Mouse (Mus musculus): ENCODE results near the gene Tmem117.

Gene Tmem117

DNA sequence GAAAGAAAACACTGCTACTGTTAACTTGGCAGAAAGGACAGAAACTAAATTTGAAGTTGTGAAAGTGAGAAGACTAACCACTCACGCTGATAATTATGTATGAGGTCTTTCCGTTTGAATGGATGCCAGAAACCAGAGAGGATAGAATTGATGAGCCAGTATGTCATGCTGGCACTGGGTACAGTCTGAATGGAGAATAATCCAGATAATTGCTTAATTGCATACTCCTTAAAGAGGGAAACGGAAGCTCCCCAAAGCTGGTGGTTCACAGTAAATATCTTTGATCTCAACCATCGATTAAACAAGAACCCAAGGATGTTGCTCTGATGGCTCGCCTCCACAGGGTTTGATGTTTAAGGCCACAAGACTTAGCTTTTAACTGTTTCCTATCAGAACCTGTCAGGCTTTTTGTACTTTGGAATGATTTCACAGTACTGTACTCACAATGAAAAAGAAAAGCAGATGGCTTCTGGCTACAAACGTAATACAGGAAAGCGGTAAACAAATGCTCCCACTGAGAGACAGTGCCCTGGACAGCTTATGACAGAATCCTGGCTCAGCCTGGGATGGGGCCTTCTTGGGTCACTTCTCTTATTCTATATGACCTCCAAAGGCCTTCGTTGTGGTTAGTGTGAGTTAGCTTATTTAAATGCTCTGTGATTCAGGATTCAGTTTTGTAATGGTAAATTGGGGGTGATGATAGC lies 376.2 kb downstream of the Tmem117 start:
- in situ Hi-C loops (cut with MboI, MseI), result no loop called here

DNA sequence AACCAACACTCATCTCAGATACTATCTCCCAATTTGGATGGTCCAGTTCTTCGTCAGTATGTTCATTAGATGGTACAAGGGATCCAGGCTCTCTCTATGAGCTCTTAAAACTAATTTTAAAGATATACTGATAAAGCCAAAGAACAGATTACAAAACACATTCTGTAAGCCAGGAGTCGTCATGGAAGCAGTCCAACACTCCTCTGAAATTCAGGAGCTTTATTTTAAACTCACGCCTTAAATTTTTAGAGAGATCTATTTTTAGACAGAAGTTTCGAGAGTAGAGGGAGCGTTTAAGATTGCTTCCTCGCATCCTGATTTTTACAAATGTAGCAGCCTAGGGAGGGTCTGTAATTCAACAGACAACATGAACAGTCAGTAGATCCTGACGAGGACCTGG lies 393.2 kb downstream of the Tmem117 start:
- in situ Hi-C loops (cut with MboI, MseI), result no loop called here

DNA sequence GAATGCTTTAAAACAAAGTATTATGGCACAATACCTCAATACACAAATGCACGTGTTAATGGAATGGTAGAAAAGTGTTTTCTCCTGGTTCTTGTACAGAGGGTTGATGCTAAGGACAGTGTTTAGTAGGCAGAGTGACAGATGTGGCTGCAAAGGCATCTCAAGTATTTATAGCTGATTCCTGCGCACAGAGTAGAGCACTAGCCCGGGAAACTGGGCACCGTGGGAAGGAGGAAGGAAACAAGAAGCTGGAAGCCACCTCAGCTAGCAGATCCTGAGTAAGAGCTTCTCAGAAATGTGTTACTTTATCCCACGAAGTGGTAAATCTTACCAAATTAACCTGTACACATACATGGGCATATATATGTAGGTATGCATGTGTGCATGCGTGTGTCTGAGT lies 395.4 kb downstream of the Tmem117 start:
- in situ Hi-C loops (cut with MboI, MseI), result no loop called here

DNA sequence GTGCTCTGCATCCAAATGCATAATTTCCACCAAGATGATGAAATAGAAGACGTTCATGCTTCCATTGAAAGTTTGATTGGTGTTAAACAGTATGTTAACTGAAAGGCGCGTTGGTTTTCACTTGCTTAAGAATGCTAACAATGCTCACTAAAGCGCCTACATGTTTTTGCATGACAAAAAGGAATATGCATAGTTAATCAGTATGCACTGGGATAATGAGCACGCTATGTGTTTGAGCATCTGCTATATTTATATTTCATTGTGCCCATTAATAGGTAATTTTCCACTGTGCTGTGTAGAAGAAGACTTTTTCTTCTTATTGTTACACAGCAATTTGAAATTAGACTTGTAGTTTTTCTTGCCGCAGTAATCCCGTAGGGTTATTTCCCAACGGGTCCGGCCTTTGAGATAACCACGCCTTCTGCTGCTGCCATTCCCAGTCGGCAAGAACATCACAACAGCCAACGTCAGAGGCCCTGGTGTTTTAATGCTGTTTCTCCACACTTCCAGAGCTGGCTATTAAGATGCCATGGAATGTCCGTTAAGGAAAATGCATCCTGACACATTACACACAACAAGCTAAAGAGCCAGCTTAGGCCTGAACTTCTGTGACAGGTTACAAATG lies 399.9 kb downstream of the Tmem117 start:
- in situ Hi-C loops (cut with MboI, MseI), result no loop called here

DNA sequence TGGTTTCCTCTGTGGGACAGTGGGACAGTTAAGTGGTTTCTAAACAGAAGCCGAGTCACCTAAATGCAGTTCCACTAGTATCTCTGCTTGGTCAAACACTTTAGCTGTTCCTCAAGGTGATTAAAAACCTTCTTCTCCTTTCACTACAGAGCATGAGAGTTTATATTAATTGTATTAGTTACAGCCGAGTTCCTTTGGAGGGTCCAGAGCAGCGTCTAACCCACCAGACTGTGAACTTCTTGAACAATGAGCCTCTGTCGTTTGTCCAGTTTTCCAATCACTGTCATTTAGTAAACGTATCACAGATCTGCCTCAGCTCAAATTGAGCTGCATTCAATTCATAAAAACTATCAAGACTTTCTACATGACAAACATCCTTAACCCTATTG lies 400.4 kb downstream of the Tmem117 start:
- in situ Hi-C loops (cut with MboI, MseI), result no loop called here

DNA sequence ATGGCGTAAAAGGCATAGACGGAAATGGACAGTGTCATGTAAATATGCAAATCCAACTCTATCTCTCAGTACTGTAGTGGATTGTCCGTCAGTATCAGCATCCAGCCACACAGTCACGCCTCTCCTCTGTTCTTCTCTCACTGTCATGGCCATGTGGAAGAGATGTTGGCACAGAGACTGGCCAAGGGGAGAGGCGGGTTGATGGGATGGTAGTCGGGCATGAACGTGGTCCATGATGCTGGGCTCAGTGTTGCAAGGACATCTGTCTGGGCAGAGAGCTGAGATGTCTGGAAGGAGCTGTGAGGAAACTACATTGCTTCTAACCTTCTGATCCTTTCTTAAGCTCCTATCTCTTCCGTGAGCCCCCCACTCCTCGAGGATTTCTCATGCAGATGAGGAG lies 413.4 kb downstream of the Tmem117 start:
- in situ Hi-C loops (cut with MboI, MseI), result no loop called here

DNA sequence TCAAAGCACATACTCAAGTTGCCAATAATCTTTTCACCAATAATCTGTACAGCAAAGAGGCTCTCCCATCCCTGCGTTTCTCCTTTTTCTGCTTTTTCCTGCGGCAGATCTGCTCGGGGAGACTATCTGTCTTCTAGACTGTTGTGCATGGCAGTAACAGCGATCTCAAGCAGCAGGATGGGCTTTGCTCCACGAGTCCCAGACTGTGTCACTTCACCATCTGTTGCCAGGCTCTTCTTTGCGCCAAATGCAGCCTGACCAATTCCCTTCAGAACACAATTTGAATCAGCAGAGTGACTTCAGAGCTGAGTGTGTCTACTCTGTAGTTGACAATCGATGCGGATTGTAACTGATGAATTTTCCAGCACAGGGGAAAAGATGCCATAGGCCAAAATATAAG lies 415.0 kb downstream of the Tmem117 start:
- in situ Hi-C loops (cut with MboI, MseI), result no loop called here

DNA sequence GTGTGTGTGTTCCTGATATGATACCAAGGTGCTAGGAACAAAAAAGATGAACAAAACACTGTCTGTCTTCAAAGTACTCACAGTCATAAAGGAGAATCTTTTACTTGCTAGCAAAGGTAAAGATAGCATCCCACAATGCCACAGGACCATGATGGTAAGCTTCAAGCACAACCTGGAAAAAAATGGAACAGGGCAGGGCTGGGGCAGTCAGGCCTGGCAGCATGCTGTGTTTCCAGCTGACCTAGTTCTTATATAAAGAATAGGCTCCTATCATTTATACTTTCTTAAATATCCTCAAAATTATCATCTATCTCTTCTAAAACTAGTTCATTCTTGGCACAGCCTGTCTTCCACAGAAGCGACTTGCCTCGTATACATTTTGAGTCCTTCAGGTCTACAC lies 418.5 kb downstream of the Tmem117 start:
- in situ Hi-C loops (cut with MboI, MseI), result no loop called here

DNA sequence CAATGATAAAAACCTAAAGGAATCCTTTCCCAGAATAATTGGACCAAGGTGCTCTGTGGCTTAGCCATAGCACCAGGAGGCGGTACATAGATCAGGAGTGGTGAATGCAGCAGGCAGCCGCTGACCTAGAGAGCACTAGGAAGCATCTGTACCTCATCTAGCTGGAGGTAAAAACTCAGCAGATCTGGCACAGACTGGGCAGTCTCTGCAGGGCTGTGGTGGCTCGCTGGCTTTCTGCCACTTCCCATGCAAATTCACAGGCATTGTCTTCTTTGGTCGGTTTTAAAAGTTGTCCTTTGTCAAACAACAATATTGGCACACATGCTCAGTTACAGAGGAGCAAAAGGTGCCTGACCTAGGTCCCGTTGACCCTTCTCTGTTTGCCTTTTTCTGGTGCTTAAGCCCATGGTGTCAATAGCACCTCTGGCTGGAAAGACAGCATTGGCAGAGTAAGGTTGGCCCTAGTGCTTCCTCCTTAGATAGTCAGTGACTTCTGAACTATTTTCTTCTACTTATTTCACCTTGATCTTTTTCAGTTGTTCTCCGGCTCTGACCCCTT lies 420.2 kb downstream of the Tmem117 start:
- in situ Hi-C loops (cut with MboI, MseI), result no loop called here

DNA sequence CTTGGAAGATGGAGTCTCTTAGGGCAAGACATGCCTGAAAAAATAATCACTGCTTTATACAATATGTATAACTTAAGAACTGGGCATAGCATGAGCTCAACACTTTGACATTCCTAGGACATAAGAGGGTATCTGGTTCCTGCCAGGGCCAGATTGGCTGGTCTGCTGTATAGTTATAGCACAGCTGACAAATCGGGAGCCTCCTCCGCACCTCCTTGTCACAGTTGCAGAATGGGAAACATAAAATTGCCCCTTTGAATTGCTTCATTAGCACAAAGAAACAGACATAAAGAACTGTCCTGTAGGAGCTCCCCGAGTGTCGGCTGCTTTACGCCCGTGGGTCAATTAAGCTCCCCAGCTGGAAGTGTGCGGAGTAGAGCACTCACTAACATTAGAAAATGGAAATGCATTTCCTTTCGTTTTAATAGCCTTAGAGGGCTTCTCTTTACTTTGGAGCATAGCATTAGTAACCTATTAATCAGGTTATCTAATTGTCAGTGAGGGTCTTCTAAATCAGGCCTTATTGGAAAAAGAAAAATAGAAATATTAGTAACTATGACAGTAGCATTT lies 426.1 kb downstream of the Tmem117 start:
- in situ Hi-C loops (cut with MboI, MseI), result no loop called here

DNA sequence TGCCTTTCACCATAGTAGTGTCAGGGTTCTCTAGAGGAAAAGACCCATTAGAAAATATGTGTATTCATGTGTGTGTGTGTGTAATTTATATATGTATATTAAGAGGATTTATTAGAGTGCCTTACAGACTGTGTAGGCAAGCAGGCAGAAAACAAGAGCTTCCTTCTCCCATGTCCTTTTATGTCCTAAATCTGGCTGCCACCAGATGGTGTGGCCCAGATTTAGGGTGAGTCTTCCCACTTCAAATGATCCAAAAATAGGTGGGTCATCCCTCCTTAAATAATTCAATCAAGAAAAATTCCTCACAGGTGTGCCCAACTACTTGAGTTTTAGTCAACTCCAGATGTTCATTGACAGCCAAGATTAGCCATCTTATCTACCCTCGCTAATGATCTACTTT lies 439.0 kb downstream of the Tmem117 start:
- in situ Hi-C loops (cut with MboI, MseI), result no loop called here

DNA sequence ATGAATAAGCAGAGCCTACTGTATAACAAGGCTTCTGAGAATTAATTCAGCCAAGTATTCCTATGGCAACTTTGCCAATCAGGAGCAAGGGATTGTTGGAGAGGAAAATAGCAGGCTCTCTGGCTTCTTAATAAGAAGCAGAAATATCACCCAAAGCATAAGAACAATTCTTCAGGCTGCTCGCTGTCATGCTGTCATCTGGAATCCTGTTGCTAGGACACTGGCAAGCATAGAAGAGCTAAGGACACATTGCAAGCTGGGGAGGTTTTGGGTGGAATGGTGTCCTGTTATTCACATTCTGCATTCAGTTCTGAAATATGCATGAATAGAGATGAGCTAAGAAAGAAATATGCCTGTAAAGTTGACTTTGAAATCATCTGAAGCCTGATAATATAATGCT lies 439.8 kb downstream of the Tmem117 start:
- in situ Hi-C loops (cut with MboI, MseI), result no loop called here

DNA sequence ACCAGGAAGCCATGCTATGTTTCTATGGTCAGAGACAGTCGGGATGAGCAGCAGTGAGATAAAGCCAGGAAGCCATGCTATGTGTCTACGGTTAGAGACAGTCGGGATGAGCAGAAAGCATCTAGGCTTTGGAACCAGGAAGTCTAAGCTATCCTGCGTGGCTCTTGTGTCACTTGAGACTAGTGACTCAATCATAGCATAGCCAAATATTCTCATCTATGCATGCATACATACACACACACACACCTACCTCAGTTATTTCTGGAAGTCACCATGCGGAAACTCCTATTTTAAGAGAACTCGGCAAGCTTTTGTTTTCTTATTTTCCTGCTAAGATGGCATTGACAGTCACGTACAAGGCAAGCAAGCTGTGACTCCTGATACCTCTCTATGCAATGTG lies 441.8 kb downstream of the Tmem117 start:
- in situ Hi-C loops (cut with MboI, MseI), result no loop called here

DNA sequence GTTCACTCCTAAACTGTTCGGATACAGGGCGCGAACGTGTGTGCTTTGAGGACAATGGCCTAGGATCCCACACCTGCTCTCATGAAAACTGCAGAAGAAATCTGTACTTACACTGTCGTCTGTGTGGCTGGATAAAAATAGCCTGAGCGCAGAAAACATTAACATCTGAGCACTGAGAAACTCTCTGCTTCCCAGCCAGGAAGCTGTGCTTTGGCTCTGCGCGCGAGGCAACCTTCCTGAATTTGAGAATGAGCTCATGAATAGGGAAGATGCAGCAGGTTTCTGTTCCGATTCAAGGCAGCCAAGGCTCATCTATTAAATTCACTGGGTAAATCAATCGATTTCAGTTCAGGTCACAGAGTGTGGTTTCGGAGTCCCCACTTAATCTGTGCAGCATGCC lies 446.3 kb downstream of the Tmem117 start:
- in situ Hi-C loops (cut with MboI, MseI), result no loop called here

DNA sequence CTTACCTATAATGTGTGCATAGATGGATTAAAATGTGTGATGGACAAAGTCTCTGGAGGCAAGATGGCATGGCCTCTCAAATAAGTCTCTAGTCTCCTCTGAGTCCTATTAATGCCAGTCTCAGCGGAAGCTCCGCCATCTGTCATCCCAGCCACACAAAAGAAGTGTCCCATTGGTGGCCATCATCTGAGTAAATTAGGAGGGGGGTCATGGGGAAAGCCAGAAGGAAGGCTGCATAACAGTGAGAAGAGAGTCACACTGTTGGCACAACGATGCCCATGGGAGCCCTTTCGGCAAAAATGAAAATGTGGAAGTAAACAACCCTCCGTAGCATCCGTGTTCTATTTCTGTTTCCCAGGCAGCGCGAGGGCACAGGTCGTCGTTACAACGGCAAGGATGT lies 452.6 kb downstream of the Tmem117 start:
- in situ Hi-C loops (cut with MboI, MseI), result no loop called here

DNA sequence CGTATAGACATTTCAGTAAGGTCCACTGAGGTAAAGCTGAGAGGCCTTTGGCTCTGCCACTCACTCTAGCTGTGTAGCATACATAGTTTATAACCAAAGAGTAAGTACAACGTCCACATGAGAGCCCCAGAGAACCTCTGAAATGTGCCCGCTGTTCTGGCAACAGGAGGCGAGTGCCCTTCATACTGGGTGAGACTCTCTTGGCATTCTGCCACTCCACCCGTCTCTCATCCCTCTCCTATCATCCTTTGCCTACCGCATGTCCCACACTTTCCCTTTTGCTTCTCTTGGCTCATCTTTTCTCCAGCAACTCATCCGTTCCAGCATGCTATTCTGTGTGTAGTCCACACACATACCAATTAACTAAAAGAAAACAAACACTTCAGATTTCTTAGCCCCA lies 456.9 kb downstream of the Tmem117 start:
- in situ Hi-C loops (cut with MboI, MseI), result no loop called here

DNA sequence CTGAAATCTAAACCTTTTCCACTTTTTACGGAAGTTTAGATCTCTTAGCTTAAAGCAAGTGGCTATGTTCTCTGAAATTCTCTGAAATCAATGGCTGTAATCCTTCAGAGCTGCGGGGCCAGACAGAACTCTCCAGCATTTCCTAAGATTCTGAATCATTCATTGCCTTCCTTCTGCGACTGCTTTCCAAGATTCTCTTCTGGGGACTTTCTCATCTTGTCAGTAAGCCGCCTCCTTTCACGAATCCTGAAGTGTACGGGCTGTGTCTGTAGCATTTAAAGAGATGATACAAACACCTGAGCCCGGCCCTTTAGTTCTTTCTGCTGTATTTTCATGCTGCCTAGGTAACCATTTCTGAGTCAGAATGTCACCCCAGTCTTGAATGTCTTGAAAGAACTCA lies 471.1 kb downstream of the Tmem117 start:
- in situ Hi-C loops (cut with MboI, MseI), result no loop called here

DNA sequence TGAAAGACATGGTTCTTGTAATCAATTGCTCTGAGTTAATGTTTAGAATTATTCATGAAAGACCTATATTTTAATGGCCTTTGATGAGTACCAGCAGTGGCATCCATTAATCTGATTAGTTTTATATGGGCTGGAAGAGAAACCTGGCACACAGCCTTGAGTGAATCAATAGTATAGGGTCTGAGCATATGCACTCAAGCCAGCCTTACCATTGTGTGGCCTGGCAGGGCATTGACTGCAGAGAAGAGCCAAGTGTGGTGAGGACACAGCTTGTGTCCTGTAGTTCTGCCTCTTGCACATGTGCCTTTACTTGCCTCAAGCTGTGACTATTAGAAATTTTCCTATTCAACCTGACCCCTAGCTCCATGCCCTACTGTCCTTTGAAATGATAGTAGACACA lies 472.5 kb downstream of the Tmem117 start:
- in situ Hi-C loops (cut with MboI, MseI), result no loop called here

DNA sequence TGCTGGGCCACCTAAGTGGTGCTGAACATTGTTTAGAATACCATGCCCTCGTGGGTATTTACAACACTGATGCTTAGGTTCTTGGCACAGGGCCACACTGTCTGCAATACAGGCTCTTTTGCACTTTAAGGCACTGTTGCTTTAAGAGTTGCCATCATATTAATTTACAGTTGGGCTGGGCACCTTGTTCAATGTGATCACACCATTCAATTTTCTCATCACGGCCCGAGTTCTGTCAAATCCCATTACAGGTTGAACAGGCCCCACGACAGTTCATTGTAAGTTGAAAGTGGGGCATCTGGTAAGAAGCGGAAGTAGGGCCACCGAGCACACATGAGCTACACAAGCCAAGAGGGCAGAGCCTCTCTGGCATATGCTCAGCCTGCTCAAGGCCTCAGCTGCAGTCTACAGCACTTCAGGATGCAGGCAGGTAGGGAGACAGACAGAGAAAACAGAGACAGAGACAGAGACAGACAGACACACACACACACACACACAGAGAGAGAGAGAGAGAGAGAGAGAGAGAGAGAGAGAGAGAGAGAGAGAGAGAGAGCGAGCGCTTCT lies 478.3 kb downstream of the Tmem117 start:
- in situ Hi-C loops (cut with MboI, MseI), result no loop called here

DNA sequence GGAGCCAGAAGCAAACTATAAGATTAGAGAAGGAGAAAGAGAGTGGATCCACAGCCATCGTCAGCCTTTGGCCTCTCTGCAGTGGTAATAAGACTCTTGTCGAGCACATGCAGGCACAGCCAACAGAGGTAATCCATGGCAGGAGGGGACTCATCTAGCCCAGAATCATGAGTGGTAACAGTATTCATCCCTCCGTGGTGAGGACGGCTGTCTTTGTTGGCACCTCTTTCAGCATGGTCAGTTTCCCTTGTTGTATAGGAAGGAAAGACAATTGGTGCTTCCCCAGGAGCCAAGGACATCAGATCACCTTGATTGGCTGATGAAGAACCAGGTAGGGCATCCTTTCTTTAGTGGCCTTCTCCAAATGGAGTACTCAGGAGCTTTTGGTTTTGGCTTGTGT lies 479.6 kb downstream of the Tmem117 start:
- in situ Hi-C loops (cut with MboI, MseI), result no loop called here

DNA sequence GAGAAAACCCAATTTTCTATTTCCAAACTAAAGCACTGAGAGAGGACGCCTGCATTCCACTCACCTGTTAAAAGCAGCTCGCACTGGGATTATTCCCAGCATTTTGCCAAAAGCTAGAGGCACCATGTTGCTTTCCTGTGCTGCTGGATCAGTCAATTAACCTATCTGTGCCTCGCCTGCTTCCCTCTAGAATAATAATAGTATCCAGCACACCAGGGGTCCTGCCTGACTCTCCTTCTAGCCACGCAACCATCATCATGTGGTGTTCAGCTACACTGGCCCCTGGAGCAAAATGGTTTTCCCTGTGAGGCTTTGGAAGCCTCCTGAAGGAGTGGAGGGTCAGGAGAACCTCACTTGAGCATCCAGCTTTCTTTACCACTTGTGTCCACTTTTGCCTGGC lies 502.4 kb downstream of the Tmem117 start:
- in situ Hi-C loops (cut with MboI, MseI), result no loop called here

DNA sequence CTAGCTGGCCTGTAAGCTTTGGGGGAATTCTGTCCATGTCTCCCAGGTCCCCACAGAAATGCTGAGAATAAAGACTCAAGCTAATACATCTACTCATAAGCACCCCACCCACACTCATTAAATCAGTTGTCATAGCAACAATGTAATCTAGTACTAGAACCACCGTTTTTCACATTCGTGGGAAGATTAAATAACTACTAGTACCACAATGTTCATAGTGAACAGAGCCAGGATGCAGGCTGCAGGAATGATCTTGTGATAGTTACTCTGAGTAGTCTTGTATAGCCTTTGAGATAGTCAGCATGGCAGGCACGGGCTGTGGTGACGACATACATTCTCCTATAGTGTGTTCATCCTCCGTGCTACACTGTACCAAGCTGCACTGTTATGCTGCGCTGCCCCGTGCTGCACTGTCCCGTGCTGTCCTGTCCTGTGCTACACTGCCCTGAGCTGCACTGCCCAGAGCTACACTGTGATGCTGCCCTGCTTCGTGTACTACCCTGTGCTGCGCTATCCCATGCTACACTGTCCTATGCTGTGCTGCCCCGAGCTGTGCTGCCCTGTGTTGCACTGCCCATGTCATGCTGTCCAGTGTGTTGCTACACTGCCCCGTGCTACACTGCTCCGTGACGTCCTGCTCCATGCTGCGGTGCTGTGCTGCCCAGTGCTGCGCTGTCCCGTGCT lies 507.0 kb downstream of the Tmem117 start:
- in situ Hi-C loops (cut with MboI, MseI), result no loop called here
